Mouse (Mus musculus): ENCODE results near the gene Kng2. TPM values are rescaled to one million over a fixed set of nuclear protein-coding genes. Genes with fewer than 3 reads are reported as not detected.
"Not testable (repeated sequence)": the region's sequence is repeated elsewhere in the genome, so short reads cannot be mapped to it uniquely, and the experiment has no call there.

Gene Kng2
- total RNA-seq (2021), result 10 to 100 TPM; 10.1 to 27.3 TPM
- long read RNA-seq, experiment 1, transcript Kng2-203 (11 exons, 1,577 nt), result major isoform, 15 of 37 reads
- long read RNA-seq, experiment 1, partial matches to known transcripts, result 0 of 37 reads
- long read RNA-seq, experiment 1, other reads (novel, unspliced or antisense), result 21 of 37 reads
- long read RNA-seq, experiment 2, transcript Kng2-203 (11 exons, 1,577 nt), result major isoform, 6 of 13 reads
- long read RNA-seq, experiment 2, partial matches to known transcripts, result 1 of 13 reads
- long read RNA-seq, experiment 2, other reads (novel, unspliced or antisense), result 6 of 13 reads

DNA sequence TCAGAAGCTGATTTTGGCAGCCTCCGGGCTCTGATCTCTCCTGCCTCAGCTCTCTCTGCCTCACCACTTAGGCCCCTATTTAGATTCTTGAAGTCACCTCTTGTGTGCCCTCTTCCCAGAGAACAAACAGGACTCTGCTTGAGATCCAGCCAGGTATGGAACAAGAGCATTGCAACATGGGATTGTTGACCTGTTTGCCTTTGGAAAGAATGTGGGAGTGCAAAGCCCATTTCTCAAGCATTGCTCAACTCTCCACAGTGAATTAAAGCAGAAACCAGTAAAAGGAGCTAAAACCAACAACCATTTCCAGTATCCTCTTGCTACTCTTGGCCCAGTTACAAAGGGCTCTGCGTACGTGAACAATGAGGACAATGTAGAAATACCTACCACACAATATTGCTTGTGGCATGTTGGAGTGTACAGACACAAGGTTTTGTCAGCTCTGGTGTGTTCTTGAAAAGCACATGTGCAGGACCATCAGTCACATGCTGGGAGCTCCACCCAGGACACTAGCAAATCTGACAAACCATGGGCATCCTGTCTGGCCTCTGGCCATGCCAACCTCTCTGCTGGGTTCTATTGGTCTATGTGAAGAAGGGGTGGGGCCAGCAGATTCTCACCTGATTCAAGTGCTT lies at the start of gene Kng2:
Gene Kng2, minus strand, starts transcription at position 517 of the 635 bp plus-strand sequence.
- DNase-seq (ENCODE audit: low spot score in 2 of 2), result not testable (repeated sequence)

DNA sequence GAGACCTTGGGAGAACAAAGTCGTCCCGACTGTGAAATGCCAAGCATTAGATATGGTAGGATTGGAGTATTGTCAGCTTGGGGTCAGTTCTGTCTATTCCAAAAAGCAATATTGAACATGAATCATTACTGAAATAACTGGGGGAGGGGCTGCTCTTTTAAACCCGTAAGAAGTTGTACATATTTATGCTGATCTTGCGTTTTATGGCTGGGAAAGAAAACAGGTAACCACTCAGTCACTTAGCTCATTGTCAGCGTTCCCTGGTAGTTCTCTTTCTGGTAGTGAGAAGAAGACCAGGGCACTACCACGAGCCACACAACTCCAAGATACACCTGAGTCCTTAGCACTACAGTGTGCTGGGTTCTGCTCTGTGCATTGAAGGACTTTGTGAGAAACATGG lies 48.2 kb upstream of the Kng2 start:
- not testable (repeated sequence) for DNase-seq (ENCODE audit: low spot score in 2 of 2)

DNA sequence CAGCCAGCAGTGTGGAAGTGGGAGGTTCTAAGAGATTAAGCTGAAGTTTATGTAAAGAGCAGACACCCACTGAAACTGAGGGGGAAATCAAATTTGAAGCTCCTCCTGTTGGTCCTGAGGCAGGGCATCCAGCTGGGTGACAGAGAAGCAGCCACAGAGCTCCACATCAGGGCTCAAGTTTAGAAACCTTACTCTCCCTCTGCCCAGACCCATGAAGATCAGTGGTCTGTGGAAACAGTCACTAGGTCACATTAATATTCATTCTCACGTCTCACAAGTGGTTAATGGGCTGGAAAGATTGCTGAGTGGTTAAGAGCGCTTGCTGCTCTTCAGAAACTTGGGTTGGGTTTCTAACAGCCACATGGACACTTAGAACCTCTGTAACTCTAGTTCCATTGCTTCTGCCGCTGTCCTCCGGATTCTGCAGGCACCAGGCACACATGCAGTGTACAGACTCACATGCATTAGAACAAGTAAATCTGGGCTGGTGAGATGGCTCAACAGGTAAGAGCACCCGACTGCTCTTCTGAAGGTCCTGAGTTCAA lies 31.6 kb upstream of the Kng2 start:
- not testable (repeated sequence) for DNase-seq (ENCODE audit: low spot score in 2 of 2)

DNA sequence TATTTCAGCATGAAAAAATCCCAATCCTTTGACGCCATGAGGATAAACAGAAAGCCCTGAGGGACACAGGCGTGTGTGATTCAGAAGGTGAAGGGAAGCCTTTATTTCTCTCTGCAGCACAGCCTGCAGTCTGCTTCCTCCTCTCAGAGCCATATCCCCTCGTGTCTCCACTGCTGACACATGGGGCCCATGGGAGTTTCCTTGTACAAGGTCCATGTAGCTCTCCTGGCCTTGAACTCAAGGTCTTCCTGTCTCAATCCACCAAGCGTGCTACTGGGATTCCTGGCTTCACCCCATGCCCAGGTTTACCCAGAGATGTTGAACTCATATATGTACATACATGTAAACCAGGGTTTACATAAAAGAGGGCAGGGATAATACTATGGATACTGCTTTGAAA lies 30.3 kb upstream of the Kng2 start:
- not testable (repeated sequence) for DNase-seq (ENCODE audit: low spot score in 2 of 2)

DNA sequence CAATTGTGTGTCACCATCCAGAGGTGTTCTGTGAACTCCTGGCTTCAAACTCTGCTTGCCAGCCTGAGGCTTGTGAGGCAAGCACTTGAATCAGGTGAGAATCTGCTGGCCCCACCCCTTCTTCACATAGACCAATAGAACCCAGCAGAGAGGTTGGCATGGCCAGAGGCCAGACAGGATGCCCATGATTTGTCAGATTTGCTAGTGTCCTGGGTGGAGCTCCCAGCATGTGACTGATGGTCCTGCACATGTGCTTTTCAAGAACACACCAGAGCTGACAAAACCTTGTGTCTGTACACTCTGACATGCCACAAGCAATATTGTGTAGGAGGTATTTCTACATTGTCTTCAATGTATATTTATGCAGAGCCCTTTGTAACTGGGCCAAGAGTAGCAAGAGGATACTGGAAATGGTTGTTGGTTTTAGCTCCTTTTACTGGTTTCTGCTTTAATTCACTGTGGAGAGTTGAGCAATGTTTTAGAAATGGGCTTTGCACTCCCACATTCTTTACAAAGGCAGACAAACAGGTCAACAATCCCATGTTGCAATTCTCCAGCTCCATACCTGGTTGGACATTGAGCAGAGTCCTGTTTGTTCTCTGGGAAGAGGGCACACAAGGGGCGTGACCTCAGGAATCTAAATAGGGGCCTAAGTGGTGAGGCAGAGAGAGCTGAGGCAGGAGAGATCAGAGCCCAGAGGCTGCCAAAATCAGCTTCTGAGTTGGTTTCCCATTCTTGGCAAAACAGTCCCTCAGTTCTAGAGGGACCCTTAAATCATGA lies 28.6 kb upstream of the Kng2 start, which contains the start of gene Kng1:
Gene Kng1, plus strand, starts transcription at position 198 of the 780 bp plus-strand sequence.
- not testable (repeated sequence) for DNase-seq (ENCODE audit: low spot score in 2 of 2)

DNA sequence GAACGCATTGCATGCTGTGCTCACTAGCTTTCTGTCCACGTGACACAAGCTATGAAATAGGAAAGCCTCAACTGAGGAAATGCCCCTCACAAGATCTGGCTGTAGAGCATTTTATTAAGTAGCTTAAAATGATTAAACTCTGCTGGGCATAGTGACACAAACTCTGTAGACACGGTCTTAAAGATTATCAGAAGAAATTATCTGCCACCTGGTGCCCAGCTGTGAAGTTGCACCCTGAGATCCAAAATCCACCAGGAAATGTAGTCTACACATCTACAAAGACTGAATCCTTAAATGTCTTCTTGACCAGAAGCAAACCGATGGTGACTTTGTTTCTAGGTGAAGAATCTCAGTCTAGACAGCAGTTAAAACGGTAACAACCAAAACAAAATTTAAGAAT lies 17.0 kb upstream of the Kng2 start:
- no peak for DNase-seq (ENCODE audit: low spot score in 2 of 2)

DNA sequence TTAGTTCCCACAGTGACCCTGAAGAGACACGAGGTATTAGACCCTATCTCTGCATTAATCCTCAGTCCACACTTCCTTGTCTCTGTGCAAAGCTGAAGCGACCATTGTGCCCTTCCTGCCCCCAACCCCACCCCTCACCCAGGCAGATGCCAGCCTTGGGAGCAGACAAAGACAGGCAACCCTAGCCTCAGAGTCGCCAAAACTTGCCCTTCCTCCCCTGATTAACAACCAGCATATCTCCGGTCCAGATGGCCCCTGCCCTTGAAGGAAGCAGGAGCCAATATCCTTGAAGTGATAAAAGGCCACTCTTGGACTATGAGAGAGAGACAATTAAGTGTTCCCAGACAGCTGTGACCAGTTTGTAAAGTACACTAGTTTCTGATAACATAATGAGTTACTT lies 11.6 kb upstream of the Kng2 start:
- DNase-seq (ENCODE audit: low spot score in 2 of 2), result no peak

DNA sequence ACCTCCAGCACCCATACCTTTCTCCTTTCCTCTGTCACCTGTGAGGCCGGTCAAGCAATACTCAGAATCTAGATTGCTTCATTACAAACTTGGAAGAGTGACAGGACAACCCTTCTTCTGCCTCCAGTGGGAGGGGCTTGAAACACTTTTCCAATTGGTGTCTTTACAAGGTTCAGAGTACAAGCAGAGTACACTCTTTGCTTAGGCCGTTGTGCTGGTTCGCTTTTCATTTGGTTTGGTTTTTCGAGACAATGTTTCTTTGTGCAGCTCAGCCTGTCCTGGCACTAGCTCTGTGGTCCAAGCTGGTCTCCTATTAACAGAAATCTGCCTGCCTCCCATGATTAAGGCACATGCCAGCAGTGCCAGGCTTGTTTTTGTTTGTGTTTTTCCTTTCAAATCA lies 10.0 kb upstream of the Kng2 start:
- DNase-seq (ENCODE audit: low spot score in 2 of 2), result no peak

DNA sequence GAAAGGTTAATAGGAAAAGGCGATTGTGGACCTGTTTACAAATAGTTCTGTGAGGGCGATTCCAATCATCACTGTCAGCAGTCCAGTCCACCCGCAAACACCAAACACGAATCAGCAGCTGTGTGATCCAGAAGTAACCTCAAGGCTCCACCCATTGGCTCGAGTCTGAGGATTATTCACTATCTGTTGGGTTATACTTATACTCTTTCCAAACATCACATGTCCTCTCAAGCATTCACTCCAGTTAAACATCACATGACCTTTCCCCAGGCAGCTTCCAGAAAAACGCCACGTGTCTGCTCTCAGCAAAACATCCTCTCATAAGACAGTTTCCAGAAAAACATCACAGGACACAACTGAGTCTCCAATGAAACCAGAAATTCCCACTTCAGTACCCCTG lies 8.5 kb upstream of the Kng2 start:
- no peak for DNase-seq (ENCODE audit: low spot score in 2 of 2)

DNA sequence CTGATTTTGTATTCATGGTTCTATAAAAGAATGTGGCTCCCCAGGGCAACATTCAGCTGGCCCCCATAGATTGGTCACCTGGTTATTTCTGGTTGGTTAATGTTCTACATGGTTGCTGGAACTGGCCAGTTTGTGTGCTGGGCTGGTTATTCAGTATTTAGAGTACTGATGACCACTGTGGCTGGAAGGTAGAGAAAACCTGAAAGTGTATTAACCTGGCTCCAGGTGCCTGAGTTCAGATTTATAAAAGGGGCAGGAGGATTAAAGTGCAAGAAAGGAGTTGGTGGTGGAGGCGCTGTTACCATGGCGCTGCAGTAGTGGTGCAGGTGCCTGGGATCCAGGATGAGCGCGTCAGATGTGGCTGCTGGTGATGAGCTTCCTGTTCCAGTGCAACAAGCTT lies 4.4 kb upstream of the Kng2 start:
- DNase-seq (ENCODE audit: low spot score in 2 of 2), result no peak

DNA sequence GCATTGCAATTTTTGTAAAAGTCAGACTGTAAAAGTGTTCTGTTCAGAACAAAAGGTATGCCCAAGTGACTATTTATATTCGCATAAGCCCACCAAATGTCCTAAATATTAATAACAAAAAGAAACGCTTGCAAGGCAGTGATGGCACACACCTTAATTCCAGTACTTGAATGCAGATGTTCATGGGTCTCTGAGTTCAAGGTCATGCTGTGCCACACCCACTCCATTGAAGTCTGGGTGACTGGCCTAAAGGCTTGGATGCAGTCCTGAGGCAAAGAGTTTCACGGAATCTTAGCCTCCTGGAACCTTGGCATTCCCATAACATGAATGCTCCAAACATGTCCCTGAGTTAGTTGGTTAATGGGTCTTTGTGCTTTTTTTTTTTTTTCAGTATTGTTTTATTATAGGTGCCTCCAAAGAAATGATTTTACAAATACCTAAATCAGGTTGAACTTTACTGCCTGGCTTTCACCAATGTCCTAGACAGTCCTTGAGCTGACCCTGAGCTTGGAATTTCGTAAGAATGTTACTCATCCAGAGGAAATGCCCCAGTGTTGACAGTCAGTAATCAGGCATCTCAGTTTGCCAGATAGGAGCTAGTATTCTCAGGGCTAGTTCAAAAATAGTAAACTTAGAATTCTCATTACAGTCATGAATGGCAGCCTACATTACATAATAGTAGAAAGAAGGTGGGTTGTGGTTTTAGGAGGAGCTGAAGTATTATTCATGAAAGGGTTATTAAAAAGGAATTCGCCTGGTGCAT lies 1.6 kb upstream of the Kng2 start:
- DNase-seq (ENCODE audit: low spot score in 2 of 2), result no peak

DNA sequence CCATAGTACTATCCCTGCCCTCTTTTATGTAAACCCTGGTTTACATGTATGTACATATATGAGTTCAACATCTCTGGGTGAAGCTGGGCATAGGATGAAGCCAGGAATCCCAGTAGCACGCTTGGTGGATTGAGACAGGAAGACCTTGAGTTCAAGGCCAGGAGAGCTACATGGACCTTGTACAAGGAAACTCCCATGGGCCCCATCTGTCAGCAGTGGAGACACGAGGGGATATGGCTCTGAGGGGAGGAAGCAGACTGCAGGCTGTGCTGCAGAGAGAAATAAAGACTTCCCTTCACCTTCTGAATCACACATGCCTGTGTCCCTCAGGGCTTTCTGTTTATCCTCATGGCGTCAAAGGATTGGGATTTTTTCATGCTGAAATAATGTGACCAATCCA lies 1.9 kb downstream of the Kng2 start:
- DNase-seq (ENCODE audit: low spot score in 2 of 2), result not testable (repeated sequence)

DNA sequence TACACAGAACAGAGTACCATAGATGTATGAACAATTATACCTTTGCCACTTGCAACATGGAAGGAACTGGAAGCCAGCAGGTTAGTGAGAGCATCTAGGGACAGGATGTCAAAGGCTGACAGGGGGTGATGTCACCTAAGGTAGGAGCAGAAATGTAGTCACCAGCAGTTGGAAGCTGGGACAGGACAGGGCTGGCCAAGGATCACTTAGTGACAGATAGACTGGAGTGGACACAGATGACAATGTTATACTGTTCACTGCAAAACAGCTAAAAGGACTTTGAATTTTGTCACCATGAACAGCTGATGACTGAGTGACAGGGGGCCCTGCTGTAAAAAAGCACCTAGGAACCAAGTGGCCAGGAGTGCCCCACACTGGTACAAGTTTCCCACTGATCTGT lies 2.7 kb downstream of the Kng2 start:
- DNase-seq (ENCODE audit: low spot score in 2 of 2), result no peak

DNA sequence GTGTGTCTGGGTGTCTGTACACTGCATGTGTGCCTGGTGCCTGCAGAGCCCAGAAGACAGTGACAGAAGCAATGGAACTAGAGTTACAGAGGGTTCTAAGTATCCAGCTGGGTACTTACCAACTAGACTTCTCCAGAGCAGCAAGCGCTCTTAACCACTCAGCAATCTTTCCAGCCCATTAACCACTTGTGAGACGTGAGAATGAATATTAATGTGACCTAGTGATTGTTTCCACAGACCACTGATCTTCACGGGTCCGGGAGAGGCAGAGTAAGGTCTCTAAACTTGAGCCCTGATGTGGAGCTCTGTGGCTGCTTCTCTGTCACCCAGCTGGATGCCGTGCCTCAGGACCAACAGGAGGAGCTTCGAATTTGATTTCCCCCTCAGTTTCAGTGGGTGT lies 4.2 kb downstream of the Kng2 start:
- no peak for DNase-seq (ENCODE audit: low spot score in 2 of 2)

DNA sequence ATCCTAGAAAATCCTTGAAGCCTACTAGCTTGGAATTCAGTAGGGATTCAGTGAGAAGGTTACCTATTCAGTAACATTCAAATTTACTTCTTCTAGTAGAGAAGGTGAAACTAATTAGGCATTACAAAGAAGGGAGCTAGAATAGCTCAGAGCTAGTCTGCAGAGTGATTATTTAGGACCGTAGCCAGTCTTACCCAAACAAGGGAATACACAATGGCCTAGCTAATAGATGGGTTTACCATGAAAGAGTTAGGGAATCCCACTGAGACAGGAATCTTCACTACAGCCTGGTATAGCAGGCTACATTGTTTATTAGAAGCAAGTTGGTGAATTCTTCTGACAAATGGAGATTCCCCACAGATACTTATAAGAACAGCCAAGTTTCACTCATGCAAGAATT lies 8.7 kb downstream of the Kng2 start:
- not testable (repeated sequence) for DNase-seq (ENCODE audit: low spot score in 2 of 2)

DNA sequence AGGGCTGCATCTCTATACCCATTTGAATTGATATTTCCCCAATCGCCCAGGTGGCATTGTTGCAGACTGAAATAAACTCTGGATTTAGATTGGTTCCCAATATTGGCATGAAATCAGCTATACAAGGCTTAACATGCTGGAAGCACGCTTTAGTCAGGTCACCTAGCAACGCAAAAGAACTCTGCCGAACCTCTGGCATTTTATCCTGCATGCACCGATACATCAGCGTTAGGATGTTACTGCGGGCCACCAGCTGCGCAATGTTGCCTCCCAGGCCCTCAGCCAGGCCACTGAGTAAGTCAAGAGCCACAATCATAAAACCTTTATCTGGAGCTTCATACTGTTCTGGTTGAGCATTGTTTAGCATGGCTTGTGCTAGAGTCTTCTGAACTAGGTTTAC lies 14.6 kb downstream of the Kng2 start:
- not testable (repeated sequence) for DNase-seq (ENCODE audit: low spot score in 2 of 2)

DNA sequence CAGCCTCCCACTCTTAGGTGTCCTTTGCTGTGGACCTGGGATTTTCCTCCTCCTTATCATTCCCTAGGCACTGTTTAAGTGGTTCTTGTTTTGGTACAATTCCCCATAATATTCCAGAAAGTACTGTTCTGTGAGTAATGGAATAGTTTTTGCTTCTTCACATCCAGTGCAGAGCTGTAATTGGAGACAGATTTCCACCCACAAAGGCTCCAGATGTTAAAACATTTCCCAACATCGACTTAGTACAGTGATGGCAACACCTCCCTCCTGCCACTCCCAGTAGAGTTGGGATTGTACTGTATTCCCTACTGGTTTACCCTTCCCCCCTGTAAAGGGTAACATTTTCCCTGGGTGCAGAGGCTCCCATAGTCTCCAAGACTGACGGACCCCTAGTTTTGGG lies 15.5 kb downstream of the Kng2 start:
- DNase-seq (ENCODE audit: low spot score in 2 of 2), result not testable (repeated sequence)

DNA sequence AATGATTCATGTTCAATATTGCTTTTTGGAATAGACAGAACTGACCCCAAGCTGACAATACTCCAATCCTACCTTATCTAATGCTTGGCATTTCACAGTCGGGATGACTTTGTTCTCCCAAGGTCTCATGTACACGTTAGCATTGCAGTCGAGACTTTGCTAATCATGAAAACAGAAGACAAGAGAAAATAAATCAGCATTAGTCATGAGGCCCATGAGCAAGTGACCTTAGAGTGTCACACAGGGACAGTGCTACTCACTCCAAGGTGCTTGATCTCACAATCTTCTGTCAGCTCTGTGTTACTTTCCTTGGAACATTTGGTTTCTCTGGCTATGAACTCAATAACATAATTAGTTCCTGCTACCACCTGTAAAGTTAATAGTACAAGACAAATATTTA lies 32.3 kb downstream of the Kng2 start:
- DNase-seq (ENCODE audit: low spot score in 2 of 2), result not testable (repeated sequence)

DNA sequence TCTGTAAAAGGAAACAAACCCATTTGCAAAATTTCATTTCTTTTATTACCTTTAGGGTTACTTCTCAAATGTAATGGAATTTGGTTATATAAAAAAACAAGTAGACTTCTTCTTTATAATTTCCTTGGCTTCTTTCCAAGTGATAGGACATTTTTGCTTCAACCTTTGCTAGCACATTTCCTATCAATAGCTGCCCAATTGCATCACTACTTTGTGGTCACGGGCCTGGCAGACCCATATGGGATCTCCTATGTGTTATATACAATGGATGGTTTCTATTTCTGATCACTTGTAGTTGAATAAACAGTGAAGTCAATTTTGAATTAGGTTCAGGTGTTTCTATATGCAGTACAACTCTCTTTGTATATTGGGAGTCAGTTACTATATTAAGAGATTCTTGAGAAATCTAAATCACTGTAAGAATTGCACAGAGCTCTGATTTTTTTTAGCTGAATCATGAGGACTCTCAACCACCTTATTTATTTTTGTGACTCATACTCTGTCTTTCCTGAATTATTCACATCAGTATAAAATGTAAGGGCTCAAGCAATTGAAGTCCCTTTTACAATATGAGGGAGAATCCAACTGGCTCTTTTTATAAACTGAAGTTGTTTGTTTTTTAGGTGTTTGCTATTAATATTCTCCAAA lies 61.8 kb downstream of the Kng2 start:
- no peak for DNase-seq (ENCODE audit: low spot score in 2 of 2)

DNA sequence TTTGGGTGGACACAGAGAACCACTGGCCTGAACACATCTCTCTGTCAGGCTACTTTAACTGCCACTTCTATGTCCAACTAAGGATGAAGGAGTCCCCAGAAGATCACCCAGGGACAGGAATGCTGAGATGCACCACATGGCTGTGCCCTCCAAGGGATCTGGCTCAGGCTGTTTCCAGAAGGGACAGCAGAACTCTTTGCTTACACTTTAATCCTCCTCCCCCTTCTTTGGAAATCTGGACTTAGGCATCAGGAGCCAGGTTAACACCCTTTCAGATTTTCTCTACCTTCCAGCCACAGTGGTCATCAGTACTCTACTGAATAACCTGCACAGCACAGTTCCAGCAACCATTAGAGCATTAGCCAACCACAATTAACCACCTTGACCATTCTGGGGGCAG lies 66.0 kb downstream of the Kng2 start:
- DNase-seq (ENCODE audit: low spot score in 2 of 2), result no peak

DNA sequence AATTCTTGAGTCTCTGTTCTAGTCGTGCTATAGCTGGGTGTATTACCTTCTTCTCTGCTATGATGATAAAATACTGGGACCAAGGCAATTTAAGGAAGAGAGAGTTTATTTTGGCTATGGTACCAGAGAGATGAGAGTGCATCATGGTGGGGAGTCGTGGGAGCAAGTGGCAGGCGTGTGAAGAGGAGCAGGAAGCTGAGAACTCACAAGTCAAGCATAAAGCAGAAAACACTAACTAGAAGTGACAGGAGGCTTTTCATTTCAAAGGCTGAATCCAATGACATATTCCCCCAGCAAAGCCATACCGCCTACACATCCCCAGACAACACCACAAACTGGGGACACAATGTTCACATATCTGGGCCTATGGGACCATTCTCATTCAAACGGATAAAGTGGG lies 67.0 kb downstream of the Kng2 start:
- DNase-seq (ENCODE audit: low spot score in 2 of 2), result no peak
